Mouse (Mus musculus) cerebellum, postnatal 25 days (tissue): ENCODE measurements around the gene Cltrn.

Experiments
- DNase-seq, 2 experiments: peaks; one replicate each; pipeline ENCODE4 v3.0.0; 2021; ENCODE audit warnings: mixed read lengths in 2 of 2

The Cltrn gene

DNA sequence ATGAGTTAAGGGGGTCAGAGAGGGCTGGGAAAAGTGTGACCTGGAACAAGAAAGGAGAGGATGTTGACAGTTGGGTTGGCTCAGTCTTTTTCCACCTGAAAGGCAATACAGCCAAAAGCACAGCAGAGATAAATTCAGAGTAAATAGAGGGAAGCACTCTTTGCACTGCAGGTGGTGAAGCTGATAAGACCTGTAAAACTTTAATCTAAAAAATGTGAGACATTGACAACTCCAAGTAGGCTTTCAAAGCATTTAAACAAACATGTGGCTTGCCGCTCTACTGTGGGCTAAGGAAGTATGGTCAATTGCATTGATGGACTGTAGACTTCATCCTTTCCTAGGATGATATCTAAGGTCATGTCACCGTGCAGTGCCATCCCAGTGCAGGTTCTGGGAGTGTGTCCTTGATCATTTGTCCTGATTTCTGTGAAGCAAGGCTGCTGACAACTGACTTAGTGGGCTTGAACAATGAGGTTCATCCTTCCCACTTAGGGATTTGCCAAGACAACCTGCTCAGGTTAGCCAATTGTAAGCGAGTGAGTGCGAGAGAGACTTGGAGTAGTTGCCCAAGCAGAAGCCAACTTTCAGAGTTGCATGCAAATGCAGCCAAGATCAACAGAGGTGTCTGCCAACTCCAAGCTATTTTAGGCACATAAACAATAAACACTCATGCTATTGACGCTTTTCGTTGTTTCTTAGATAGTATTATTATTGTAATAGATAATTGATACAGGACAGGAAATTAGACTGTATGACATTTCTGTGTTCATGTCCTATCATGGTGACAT is 57.0 kb downstream of the Cltrn start:
- no peak for DNase-seq

DNA sequence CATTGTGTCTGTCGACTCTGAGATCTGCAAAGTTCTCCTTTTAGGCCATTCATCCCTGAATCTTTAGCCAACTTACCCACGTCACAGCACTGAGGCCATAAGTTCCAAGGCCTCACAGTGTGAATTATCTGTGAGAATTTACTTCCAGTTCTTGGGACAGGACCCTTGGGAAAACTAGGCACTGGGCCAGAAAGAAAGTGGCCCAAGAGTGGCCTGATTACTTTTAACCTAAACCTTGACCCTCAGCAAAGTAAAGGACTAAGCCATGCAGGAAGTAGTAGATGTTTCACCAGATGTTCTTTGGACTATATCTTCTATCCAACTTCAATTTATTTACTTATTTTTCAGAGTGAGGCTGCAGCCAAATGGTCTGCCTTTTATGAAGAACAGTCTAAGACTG is 64.1 kb downstream of the Cltrn start:
- DNase-seq = no peak

DNA sequence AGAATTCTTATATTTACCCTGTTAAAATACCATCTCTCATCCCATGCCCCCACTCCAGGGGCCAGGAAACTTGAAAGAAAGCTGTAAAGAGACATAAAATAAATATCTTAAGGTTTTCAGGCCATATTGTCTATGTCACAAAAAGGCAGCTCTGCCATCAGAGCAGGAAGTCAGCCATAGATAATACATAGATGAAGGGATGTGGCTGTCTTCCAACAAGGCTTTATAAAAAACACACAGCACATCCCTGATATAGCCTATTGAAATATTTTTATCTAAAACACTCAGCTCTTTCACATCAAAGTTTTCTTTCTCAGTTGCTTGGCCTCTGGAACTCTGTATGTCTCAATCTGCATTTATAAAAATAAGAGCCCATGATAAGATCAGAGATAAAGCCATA is 65.0 kb downstream of the Cltrn start:
- DNase-seq = no peak

DNA sequence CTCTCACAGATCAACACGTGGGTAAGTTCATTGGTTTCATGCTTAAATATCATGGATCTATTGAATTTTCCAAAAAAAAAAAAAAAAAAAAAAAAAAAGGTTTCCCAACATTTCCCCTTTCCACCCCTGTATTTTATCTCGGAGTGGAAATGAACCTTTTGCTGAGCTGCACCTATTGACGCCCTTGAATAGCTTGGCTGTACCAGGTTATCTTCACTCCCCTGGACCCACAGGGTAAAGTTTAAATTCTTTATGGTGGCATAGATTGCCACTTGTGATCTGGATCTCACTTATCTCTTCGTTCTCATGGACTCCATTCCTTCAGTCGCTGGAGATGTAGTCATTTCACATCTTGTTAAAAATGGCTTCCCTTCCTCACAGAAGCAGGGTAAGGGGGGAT is 66.0 kb downstream of the Cltrn start:
- DNase-seq = no peak

DNA sequence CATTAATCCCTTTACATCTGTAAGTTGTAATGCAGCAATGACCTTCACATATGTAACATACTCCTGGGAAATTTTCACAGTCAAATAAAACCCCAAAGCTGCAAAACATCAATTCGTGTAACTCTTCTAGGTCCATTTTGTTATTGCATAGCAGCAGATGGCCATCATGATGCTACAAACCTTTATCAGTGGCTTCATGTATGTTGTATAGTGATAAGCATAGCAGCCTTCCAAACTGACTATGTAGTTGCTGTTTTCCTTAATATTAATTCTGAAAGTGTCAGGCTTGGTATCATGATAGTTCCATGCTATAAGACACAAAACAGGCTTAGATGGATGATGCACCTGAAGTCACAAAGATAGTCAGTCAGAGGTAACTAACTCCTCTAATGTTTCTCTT is 76.1 kb downstream of the Cltrn start:
- DNase-seq = no peak
